Mouse (Mus musculus) kidney, postnatal 4 days (tissue): Measurements from ENCODE around the gene Ppil6.
A peak's percentile ranks its signal among the peaks of the same experiment; 100 is the strongest.

Source experiments
- DNase-seq, 2 experiments: peaks; one replicate each; pipeline ENCODE4 v3.0.0; 2021; ENCODE audit warnings: mixed read lengths in 2 of 2

Ppil6 gene

GRCm38 (mm10) chr10:41536714-41537113 is 46.5 kb downstream of the Ppil6 start:
- DNase-seq = no peak

DNA sequence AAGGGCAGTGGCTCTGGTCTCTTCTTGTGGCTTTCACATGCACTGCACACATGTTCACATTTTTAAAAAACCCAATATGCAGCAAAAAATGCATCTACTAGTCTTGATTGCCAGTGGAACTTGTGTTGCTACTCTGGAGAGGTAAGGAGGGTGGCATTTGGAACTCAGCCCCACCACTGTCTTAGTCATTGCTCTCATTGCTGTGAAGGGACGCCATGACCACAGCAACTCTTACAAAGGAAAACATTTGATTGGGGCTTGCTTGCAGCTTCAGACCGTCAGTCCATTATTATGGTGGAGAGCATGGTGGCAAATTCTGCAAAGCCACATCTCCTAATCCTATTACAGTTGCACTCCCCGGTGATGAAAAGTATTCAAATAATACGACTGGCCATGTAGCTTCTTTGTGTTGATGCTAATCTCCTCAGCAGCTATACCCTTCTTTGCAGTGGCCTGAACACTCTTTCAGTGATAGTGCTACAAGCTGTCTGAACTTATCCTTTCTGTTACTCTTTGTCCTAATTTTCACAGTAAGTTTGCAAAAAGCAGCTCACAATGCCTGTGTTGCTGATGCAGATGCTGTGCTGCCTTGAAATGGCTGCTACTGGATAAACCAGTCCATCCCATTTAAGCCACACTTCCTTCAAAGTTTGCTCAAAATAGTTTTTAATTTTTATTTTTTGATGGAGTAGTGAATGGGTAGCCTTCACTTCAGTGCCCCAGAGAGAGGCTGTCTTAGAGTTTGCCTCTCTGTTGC is 47.2 kb downstream of the Ppil6 start:
- DNase-seq = no peak

- DNase-seq = no peak
Observed at GRCm38 (mm10) chr10:41537983-41538330, 47.7 kb downstream of the Ppil6 start.

DNA sequence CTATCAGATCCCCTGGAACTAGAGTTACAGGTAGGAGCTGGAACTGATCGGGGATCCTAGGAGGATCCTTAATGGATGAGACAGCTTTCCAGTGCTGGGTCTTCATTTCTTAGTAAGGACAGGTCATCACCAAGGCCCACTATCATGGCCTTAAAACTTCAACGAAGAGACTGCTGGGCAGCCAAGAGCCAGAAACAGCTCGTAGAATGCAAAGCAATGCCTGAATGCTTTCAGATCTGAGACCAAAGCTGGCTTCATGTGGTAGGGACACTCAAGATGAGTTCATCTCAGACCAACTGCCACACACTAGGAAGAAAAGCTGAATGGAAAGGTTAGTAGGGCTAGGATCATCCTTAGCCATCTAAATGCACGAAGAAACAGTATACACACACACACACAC is 48.7 kb downstream of the Ppil6 start:
- DNase-seq = no peak

GRCm38 (mm10) chr10:41542057-41542456 is 51.8 kb downstream of the Ppil6 start:
- DNase-seq = no peak

GRCm38 (mm10) chr10:41543439-41543838 is 53.2 kb downstream of the Ppil6 start:
- no peak for DNase-seq

DNA sequence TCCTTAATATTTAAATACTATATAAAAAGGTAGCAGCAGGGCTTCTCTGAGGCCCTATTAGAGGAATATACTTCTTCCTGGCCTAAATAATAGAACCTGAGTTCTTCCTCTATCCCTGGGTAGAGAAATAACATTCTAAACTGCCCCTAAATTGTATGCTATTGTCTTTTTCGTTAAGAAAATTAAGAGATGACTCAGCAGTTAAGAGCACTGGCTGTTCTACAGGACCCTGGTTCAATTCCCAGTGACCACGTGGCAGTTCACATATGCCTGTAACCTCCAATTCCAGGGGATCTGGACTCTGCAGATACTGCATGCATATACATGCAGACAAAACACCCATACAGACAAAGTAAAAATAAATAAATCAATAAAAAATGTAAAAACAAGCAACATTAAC is 53.6 kb downstream of the Ppil6 start:
- DNase-seq = no peak

- DNase-seq = no peak
Observed at GRCm38 (mm10) chr10:41544481-41545190, 54.4 kb downstream of the Ppil6 start.

- DNase-seq = no peak
Observed at GRCm38 (mm10) chr10:41545224-41545755, 55.1 kb downstream of the Ppil6 start.

- peak; percentile 36 to 61 for DNase-seq
Observed at GRCm38 (mm10) chr10:41546396-41547165, 56.3 kb downstream of the Ppil6 start.

- DNase-seq = peak in 1 of 2 experiments; percentile 21
Observed at GRCm38 (mm10) chr10:41550711-41551110, 60.5 kb downstream of the Ppil6 start.

DNA sequence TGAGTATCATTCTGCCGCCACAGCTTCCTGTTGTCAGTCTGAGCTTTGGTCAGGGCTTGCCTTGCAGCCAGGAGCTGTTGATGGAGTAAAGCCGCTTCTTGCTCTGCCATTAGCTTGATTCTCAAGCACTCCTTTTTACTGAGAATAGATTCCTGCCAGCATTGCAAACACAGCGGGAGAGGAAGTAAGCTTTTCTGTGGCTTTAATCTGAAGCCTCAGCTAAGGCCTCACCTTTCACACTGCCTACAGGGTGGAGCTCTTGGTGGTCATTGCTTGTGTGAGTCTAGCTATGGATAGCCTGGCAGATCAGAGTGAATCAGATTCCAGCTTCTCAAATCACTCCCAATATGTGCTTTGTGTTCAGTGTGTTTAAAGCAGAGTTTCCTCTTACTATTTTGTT is 62.1 kb downstream of the Ppil6 start:
- DNase-seq = peak in 1 of 2 experiments; percentile 10

DNA sequence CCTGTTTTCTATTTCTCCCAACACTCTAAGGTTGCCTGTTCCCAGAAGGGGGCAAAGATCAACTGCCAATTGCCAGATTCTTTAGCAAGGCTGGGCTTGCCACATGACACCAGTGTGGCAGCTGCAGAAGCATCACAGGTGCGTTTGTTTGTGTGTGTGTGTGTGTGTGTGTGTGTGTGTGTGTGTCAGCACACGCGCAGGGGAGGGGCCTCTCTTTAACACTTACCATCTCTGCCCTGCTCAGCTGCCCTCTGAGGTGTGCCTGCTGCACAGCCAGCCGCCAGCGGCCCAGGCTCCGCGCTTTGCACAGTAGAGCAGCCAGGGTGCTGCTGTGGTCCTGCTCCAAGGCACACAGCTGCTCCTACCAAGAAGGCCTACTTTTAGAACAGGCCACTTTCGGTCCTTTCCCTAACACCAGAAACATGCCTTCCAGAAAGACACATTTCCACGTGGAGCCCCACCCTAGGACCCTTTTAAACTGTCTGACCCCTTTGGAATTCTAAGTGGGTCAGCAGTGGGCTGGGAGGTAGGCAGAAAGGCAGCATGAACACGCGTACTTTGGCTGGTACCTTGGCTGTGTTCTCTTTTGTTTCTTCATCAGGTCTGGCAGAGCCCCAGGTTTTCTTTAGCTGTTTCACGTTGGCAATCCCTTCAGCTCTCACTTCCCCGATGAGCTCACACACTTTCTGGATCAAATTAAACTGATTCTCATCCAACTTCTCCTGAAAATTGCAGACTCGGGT is 62.8 kb downstream of the Ppil6 start:
- DNase-seq = peak; percentile 60 to 81

DNA sequence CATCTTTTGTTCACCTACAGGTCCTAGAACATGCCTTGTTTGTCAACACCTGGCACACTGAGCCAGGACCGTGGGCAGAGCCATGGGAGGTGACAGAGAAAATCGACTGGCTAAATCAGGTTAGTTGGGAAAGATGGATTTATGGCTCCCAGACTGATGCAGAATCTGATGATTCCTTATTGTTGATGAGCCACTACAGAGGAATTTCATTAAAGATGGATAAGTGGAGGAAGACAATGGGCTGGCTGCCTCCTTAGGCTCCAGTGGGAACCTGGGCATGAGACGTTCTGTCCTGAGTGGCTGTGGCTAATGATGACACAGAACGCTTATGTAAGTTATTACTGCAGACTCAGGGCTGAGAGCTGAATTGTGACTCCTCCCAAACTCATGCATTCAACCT is 63.5 kb downstream of the Ppil6 start:
- no peak for DNase-seq

DNA sequence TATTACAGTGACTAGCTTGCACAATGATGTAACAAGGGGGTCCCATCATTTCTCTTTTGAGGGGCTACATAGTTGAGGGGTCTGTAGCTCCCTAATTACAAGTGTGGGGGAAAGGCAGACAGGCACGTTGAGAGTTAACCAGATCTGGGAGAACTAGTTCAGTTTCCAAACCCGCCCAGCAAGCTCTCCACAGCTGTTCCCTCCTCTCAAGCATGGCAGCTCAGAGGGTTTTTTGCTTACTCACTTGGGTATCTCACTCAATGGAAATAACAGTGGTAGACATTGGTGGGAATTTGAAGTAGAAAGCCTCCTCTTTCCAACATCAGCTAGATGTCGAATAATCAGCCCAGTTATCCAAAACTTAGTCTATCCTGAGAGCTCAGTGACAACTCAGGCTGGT is 64.8 kb downstream of the Ppil6 start:
- DNase-seq = no peak

- no peak for DNase-seq
Observed at GRCm38 (mm10) chr10:41558401-41558800, 68.2 kb downstream of the Ppil6 start.

DNA sequence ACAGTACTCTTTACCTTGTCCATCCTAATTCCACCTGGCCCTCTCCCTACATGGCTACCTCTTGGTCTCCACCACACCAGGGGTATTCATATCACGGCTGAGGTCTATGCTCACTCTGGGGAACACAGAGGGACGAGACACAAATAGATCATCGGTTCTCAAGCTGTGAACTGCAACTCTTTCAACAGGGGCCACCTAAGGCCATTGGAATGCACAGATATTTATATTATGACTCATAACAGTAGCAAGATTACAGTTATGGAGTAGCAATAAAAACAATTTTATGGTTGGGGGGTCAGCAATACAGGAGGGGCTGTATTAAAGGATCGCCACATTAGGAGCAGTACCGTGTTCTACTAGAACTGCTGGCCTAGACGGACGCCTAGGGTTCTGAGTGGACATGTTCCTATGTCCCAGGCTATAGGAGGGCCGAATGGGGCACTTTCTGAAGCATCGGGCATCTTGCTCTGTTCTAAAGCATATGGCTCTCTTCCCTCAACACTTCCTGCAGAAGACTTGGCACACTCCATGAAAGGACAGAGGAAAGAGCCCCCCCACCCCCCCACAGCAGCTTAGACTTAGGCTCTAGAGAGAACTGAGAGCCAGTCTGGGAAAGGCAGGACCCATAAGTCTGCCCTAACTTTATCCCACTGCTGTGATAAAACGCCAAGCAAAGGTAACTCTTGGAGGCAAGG is 71.6 kb downstream of the Ppil6 start:
- no peak for DNase-seq
